Mouse (Mus musculus) neural tube, embryonic 11.5 days (tissue): Measurements from ENCODE around the gene Aplp2. TPM values are rescaled to one million over a fixed set of nuclear protein-coding genes. Genes with fewer than 3 reads are reported as not detected.

Experiments used
- ATAC-seq: fragments of 200-750 bp; cut with Nextera tagmentation; 2 replicates; pipeline ENCODE4 v1.8.0; 2017; ENCODE audit warnings: moderate number of reproducible peaks, mild to moderate bottlenecking, moderate TSS enrichment, moderate library complexity; ENCODE audit not compliant: insufficient read depth, low FRiP score, low TSS enrichment
- DNase-seq: peaks from one replicate; pipeline ENCODE4 v3.0.0-alpha.2; 2015; ENCODE audit warnings: low spot score
- H3K27ac ChIP-seq: fragments of 300-500 bp; sonication (generic); 2 replicates; pipeline ENCODE4 v1.5.1; 2014; ENCODE audit warnings: low read depth, mild to moderate bottlenecking, low read length
- H3K27me3 ChIP-seq: fragments of 300-500 bp; sonication (generic); 2 replicates; pipeline ENCODE4 v1.6.1; 2014; ENCODE audit warnings: mild to moderate bottlenecking, low read length, mixed read lengths; ENCODE audit not compliant: control insufficient read depth, insufficient read depth
- H3K36me3 ChIP-seq: fragments of 300-500 bp; sonication (generic); 2 replicates; pipeline ENCODE4 v1.6.1; 2014; ENCODE audit warnings: mild to moderate bottlenecking, low read length, moderate library complexity, mixed read lengths; ENCODE audit not compliant: control insufficient read depth, insufficient read depth
- H3K4me1 ChIP-seq: fragments of 300-500 bp; sonication (generic); 2 replicates; pipeline ENCODE4 v1.6.1; 2014; ENCODE audit warnings: low read length, mixed read lengths; ENCODE audit not compliant: control insufficient read depth, insufficient read depth
- H3K4me2 ChIP-seq: fragments of 300-500 bp; sonication (generic); 2 replicates; pipeline ENCODE4 v1.6.1; 2014; ENCODE audit warnings: low read depth, mild to moderate bottlenecking, moderate library complexity
- H3K4me3 ChIP-seq: fragments of 300-500 bp; sonication (generic); 2 replicates; pipeline ENCODE4 v1.5.1; 2014; ENCODE audit warnings: low read depth, low read length
- H3K9ac ChIP-seq: fragments of 300-500 bp; sonication (generic); 2 replicates; pipeline ENCODE4 v1.6.1; 2014; ENCODE audit warnings: mild to moderate bottlenecking, low read length
- H3K9me3 ChIP-seq: fragments of 300-500 bp; sonication (generic); 2 replicates; pipeline ENCODE4 v1.6.1; 2016; ENCODE audit warnings: low read length; ENCODE audit not compliant: control insufficient read depth
- whole genome bisulfite sequencing: fragments of 180-500 bp; shearing (Covaris S2); extraction: QIAGEN DNeasy Blood & Tissue Kit; methylation state at CpG from one replicate; pipeline ENCODE4 v1.1.7; 2014; 5-methylcytosine and 5-hydroxymethylcytosine counted together
- polyA plus RNA-seq: library from polyadenylated mRNA; unstranded; fragments of >200 nt; fragmentation: Nextera tagmentation; extraction: Ambion mirVana; gene quantifications from 2 replicates; pipeline ENCODE4 v1.2.1, GENCODE M21; 2014

Aplp2 gene
- polyA plus RNA-seq, 1 experiment from 2014 or later = 318 TPM

DNA sequence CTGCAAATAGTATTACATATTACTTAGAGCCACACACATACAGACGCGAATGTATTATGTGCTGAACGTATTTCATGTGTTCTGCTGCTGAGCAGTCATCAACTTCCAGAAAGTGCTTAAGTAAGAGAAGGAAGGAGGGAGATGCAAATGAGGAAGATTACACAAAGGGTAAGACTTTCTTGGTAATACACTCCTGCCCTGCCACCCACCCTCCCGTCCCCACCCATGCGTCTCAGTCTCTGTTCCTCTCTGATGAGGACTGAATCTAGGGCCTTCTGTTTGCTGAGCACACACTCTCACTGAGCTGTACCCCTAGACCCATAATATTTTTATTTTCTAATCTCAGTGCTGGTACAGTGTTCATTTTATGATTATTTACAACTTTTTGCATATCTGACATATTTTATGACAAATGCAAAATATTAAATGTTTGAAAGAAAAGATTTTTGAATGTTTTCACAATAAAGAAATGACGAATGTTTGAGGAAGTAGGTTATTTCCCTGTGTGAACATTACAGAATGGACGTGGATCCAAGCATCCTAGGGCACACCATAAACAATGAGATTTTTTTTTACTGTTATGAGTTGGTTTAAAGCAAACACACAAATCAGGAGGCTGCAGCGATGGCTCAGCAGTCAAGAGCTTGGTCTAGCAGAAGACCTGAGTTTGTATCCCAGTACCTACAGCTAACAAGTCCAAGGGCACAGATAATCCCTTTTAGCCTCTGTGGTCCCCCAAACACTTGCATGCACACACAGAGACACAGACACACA, 36.0 kb upstream of the Aplp2 start:
- WGBS = 84% methylated on average over 8 of the region's 8 CpGs

DNA sequence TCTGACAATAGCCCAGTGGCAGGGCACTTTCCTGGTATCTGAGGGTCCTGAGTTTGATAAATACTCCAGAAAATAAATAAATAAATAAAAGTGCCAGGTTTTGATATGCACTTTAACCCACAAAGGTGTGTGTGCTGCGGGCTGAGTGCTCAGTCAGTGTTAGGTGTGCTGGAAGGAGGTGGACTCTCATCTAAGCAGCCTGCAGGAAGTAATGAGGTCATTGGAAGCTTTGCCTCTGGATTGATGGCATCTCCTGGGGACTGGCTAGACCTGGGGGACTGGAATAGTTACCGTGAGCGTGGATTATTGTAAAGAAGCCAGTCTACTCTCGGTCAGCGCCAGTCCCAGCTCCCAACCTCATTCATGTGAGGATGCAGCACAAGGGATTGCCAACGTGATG, 34.8 kb upstream of the Aplp2 start:
- ATAC-seq = no peak
- no peak overlapping the region for H3K9ac ChIP-seq
- H3K4me2 ChIP-seq = no peak overlapping the region
- H3K9me3 ChIP-seq = no peaks in the 10 kb centered on the region
- 67% methylated on average over 6 of the region's 6 CpGs for WGBS
- no peaks in the 10 kb centered on the region for H3K4me1 ChIP-seq
- no peak overlapping the region for H3K4me3 ChIP-seq
- no peak overlapping the region for H3K27ac ChIP-seq
- H3K36me3 ChIP-seq = no peaks in the 10 kb centered on the region
- H3K27me3 ChIP-seq = no peaks in the 10 kb centered on the region
- DNase-seq = no peak

More for the DNA sequence above, 36.0 kb upstream of the Aplp2 start:
- Histone ChIP-seq H3K27me3 (no peaks in the 10 kb centered on the region), H3K4me2 (no peak overlapping the region), H3K27ac (no peak overlapping the region), H3K4me3 (no peak overlapping the region), H3K9me3 (no peaks in the 10 kb centered on the region), H3K36me3 (no peaks in the 10 kb centered on the region), H3K4me1 (no peaks in the 10 kb centered on the region), H3K9ac (no peak overlapping the region)
- ATAC-seq (no peak), DNase-seq (no peak)

DNA sequence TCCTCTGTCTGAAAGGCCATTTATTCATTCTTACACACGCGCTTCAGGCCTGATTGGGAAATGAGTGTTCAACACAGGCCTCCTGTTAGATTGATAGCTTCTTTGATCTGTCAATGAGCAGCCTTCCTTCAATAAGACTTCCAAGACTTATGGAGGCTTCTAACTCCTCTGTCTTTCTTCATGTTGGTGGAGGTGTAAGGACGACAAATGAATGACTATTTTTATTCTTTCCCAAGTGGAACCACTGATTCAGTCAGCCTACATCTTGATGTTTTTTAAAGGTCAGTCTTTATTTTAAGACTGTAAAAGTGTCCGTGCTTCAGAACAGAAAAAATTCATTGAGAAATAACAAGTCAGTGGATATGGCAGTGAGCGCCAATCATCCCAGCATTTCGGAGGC, 33.4 kb upstream of the Aplp2 start:
- Histone ChIP-seq H3K4me2 (no peak overlapping the region), H3K27me3 (no peaks in the 10 kb centered on the region), H3K4me3 (no peak overlapping the region), H3K4me1 (no peaks in the 10 kb centered on the region), H3K9ac (no peak overlapping the region), H3K27ac (no peak overlapping the region), H3K9me3 (no peaks in the 10 kb centered on the region), H3K36me3 (no peaks in the 10 kb centered on the region)
- ATAC-seq = no peak
- DNase-seq = no peak
- WGBS = 88% methylated on average over 6 of the region's 6 CpGs

DNA sequence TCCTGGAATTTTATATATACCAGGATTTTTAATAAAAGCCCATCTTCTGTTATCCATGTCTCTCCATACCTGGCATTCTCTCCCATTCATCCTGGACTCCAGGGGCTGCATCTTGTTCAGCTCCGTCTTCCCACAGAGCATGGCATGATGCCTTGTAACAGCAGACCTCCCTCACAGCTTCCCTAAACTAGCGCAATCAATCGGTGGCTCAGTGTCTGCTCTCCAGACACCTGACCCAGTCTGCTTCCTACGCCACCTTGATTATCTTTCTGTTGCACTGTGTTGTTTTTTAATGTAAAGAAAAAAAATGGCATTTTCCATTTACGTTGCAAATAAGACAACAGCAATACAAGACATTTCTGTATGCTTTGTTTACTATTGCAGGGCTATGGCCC, 32.3 kb upstream of the Aplp2 start:
- ATAC-seq = no peak
- Histone ChIP-seq H3K4me3 (no peak overlapping the region), H3K4me2 (no peak overlapping the region), H3K27ac (no peak overlapping the region), H3K36me3 (no peaks in the 10 kb centered on the region), H3K4me1 (no peaks in the 10 kb centered on the region), H3K9me3 (no peaks in the 10 kb centered on the region), H3K27me3 (no peaks in the 10 kb centered on the region), H3K9ac (no peak overlapping the region)
- no peak for DNase-seq
- 85% methylated on average over 5 of the region's 5 CpGs for WGBS

DNA sequence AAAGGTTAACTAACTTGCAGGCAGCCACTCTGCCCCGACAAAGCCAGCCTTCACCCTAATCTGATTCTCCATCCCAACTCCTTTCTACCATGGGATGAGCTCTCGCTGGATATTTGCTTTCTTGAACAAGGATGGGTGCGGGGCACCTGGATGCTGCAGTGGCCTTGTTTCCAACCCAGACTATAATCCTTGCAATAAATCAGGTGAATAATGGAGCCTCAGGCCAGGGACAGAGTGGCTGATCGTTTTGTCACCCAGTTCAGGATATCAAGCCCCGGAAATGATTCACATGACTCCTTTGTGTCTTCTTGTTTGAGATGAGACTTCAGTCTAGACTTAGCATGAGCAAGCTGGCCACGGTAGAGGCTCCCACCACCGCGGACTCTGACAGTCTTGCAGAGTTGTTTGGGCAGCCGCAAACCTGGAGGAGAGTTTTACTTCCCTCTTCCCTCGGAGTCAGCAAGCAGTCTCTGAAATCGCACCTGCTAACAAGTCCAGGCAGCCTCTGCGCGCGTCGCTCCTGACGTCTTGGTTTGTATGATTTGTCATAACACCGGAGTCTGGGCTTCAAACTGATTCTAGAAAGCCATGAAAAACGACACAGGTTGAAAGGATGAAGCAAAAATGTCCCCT, 31.8 kb upstream of the Aplp2 start:
- Histone ChIP-seq H3K9ac (no peak overlapping the region), H3K36me3 (no peaks in the 10 kb centered on the region), H3K4me3 (no peak overlapping the region), H3K9me3 (no peaks in the 10 kb centered on the region), H3K4me1 (no peaks in the 10 kb centered on the region), H3K4me2 (no peak overlapping the region), H3K27me3 (no peaks in the 10 kb centered on the region), H3K27ac (no peak overlapping the region)
- DNase-seq = no peak
- 75% methylated on average over 18 of the region's 18 CpGs for WGBS
- ATAC-seq = no peak

DNA sequence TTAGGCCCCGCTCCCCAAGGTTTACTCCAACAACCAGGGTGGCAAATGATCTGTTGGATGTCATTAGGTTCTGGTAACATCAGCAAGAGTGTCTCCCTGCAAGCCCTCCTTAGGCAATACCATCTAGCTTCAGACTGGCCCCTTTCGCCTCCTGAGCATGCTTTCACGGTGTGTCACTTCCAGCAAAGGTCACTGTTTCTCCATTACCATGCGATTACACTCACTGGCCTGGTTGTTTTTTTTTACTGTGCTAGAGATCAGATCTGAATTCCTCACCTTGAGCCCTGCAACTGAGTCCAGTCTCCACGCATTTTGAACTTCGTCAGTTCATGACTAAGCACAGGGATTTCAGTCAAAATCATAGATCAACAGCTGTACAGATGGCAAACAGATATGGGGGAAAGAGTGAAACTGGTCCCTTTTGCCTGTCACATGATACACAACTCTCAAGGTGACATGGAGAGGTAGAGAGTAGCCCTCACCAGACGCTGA, 29.6 kb upstream of the Aplp2 start:
- H3K4me3 ChIP-seq = no peak overlapping the region
- DNase-seq (no peak), ATAC-seq (no peak)
- no peak overlapping the region for H3K4me2 ChIP-seq
- H3K27ac ChIP-seq = no peak overlapping the region
- H3K4me1 ChIP-seq = no peaks in the 10 kb centered on the region
- 91% methylated on average over 7 of the region's 7 CpGs for WGBS
- no peak overlapping the region for H3K9ac ChIP-seq
- H3K9me3 ChIP-seq = no peaks in the 10 kb centered on the region
- no peaks in the 10 kb centered on the region for H3K27me3 ChIP-seq
- H3K36me3 ChIP-seq = no peaks in the 10 kb centered on the region

DNA sequence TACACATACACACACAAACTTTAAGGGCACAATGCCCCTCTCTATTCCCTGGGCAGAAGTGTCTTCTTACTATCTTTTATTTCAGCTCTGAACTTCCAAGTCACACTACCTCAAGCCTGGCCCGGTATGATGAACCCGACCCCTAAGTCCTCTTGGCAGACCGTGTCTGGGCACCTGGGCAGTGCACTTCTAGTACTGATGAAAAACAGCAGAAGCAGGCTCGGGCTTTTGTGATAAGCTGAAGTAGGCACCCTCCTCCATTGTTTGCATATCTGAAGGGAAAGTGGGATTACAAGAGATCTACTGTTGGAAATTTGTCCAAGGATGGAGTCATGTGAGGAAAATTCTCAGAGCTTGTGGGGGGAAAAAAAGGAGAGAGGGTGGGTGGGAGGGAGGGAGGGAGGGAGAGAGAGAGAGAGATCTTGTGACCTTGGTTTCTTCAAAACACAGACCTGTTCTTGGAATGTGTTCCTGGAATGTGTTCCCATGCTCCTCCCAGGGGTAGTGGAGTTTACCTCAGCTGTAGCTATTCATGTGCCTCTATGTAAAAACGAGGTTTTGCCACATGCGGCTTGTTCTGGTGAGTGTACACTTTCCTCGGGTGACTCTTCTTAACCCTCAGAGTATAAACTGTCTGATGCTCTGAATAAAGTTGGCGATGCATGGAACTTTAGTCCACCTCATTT, 29.1 kb upstream of the Aplp2 start:
- Histone ChIP-seq H3K27ac (no peak overlapping the region), H3K9me3 (no peaks in the 10 kb centered on the region), H3K4me2 (no peak overlapping the region), H3K4me1 (no peaks in the 10 kb centered on the region), H3K27me3 (no peaks in the 10 kb centered on the region), H3K36me3 (no peaks in the 10 kb centered on the region), H3K4me3 (no peak overlapping the region), H3K9ac (no peak overlapping the region)
- 89% methylated on average over 8 of the region's 8 CpGs for WGBS
- DNase-seq = no peak
- ATAC-seq = no peak

DNA sequence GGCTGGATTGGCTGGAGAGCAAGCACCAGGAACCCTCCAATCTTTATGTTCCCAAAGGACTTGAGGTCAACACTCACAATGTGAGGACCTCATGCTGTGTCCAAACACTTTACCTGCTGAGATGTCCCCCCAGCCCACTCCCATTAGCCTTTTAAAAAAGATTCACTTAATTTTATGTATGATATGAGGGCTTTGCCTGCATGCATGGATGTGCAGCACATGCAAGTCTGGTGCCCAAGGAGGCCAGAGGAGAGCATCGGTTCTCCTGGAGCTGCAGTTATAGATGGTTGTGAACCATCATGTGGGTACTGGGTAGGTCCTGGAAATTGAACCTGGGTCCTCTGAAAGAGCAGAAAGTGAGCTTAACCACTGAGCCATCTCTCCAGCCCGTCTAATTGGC, 27.9 kb upstream of the Aplp2 start:
- H3K9me3 ChIP-seq = no peaks in the 10 kb centered on the region
- no peak overlapping the region for H3K4me3 ChIP-seq
- no peak for ATAC-seq
- no peaks in the 10 kb centered on the region for H3K4me1 ChIP-seq
- DNase-seq = no peak
- no peak overlapping the region for H3K4me2 ChIP-seq
- H3K27me3 ChIP-seq = no peaks in the 10 kb centered on the region
- WGBS = 89% methylated on average over 2 of the region's 2 CpGs
- H3K27ac ChIP-seq = no peak overlapping the region
- no peak overlapping the region for H3K9ac ChIP-seq
- H3K36me3 ChIP-seq = no peaks in the 10 kb centered on the region
